ENCODE assay signal across 8 mouse cellular contexts in genomic region chr11:6290883-6291282, GRCm38 (mm10). TPM values are rescaled to one million over a fixed set of nuclear protein-coding genes. Genes with fewer than 3 reads are reported as not detected.
DNase-seq lines count a peak whose midpoint lies in the region; ATAC-seq and TF ChIP-seq lines count a peak whose summit lies in the region.

No protein-coding gene starts in this region.

- no peaks in the 10 kb centered on the region; the same call in none of the 2 replicates for H3K4me1 ChIP-seq in testis, adult 2 months (ENCODE audit: control insufficient read depth, insufficient read depth, low read length)
- H3K4me1 ChIP-seq in limb, embryonic 12.5 days (replicated peaks): peaks cover 4% of the 10 kb centered on the region; the same call in 1 of the 2 replicates
- H3K4me1 ChIP-seq in small intestine, adult 2 months (ENCODE audit: control insufficient read depth, insufficient read depth, insufficient read length, low read length): no peaks in the 10 kb centered on the region; the same call in 1 of the 2 replicates

- ATAC-seq in limb, embryonic 12.5 days (ENCODE audit: insufficient number of reproducible peaks, insufficient read depth, low FRiP score, low TSS enrichment, low read depth): no peak

- peak; percentile 52 for DNase-seq in cerebellum, adult 9-11 months
- DNase-seq in cerebellum, postnatal 10 days: no peak
- DNase-seq in testis, postnatal 10 days (ENCODE audit: low spot score): no peak
- no peak for DNase-seq in layer of hippocampus, adult 8-10 months (ENCODE audit: low spot score in 2 of 2)
- no peak for DNase-seq in embryo, embryonic 10 days (ENCODE audit: low spot score)

- H3K4me3 ChIP-seq in testis, adult 2 months (ENCODE audit: control insufficient read depth, low read depth, low read length): peak overlapping the region; percentile 96
- peak overlapping the region; percentile 76 for H3K4me3 ChIP-seq in limb, embryonic 12.5 days (replicated peaks)
- H3K4me3 ChIP-seq in small intestine, adult 2 months (ENCODE audit: low read depth, low read length): peak overlapping the region; percentile 87

- WGBS in limb, embryonic 12.5 days: 30% methylated on average over 3 of the region's 3 CpGs
- 38% methylated on average over 3 of the region's 3 CpGs for WGBS in small intestine, adult 2 months

- H3K36me3 ChIP-seq in testis, adult 2 months (ENCODE audit: control insufficient read depth, insufficient read depth, low read length): no peaks in the 10 kb centered on the region
- H3K36me3 ChIP-seq in limb, embryonic 12.5 days: no peaks in the 10 kb centered on the region
- H3K36me3 ChIP-seq in small intestine, adult 2 months (ENCODE audit: control insufficient read depth, insufficient read depth, low read length): peaks cover under 1% of the 10 kb centered on the region; the same call in 1 of the 2 replicates

- H3K9ac ChIP-seq in limb, embryonic 12.5 days (replicated peaks): peak overlapping the region; percentile 62

- no peaks in the 10 kb centered on the region for H3K9me3 ChIP-seq in limb, embryonic 12.5 days

- H3K27ac ChIP-seq in testis, adult 2 months (ENCODE audit: control insufficient read depth, insufficient read depth, low read depth, low read length): peak overlapping the region; percentile 87
- H3K27ac ChIP-seq in limb, embryonic 12.5 days: peak overlapping the region; percentile 81
- H3K27ac ChIP-seq in small intestine, adult 2 months (ENCODE audit: insufficient read depth, low read depth, low read length): peak overlapping the region; percentile 97

- H3K27me3 ChIP-seq in testis, adult 2 months (ENCODE audit: control insufficient read depth, insufficient read depth, low read length): no peaks in the 10 kb centered on the region
- no peaks in the 10 kb centered on the region for H3K27me3 ChIP-seq in limb, embryonic 12.5 days
- H3K27me3 ChIP-seq in small intestine, adult 2 months (ENCODE audit: control insufficient read depth, insufficient read depth, low read length): no peaks in the 10 kb centered on the region

- TF ChIP-seq CTCF in testis, adult 2 months (IDR thresholded peaks at IDR 0.05; ENCODE audit: control insufficient read depth, insufficient read depth, insufficient replicate concordance, low read depth, low read length): no peak
- no peak for TF ChIP-seq CTCF in small intestine, adult 2 months (IDR thresholded peaks at IDR 0.05; ENCODE audit: extremely low read depth, insufficient read length, insufficient replicate concordance, low read depth, low read length)

- no peak for TF ChIP-seq POLR2A in testis, adult 2 months (IDR thresholded peaks at IDR 0.05; ENCODE audit: control insufficient read depth, low read depth, low read length)
- TF ChIP-seq POLR2A in small intestine, adult 2 months (IDR thresholded peaks at IDR 0.05; ENCODE audit: low read depth, low read length): no peak

- peak overlapping the region; percentile 83 for H3K4me2 ChIP-seq in limb, embryonic 12.5 days

RNA-seq across cellular contexts. Expression of gene Ogdh, which starts 0.6 kb away (rescaled TPM):
- 87.1 and 90.1 TPM in 2 replicates for polyA plus RNA-seq in testis, adult 2 months (2012; rRNA removed)
- 94.0 and 96.8 TPM in 2 replicates for polyA plus RNA-seq in limb, embryonic 12.5 days (2016; fragmentation: Nextera tagmentation; extraction: Ambion mirVana)
- polyA plus RNA-seq in small intestine, adult 2 months (2012; rRNA removed): 164 and 346 TPM in 2 replicates
- total RNA-seq in layer of hippocampus, adult 8-10 months (2022): 100 to 1,000 TPM; 218 to 238 (median 227) TPM

RNA-seq across cellular contexts. Expression of gene Tmed4, which starts 16.2 kb away (rescaled TPM):
- 92.6 and 102 TPM in 2 replicates for polyA plus RNA-seq in testis, adult 2 months (2012; rRNA removed)
- polyA plus RNA-seq in limb, embryonic 12.5 days (2016; fragmentation: Nextera tagmentation; extraction: Ambion mirVana): 106 and 112 TPM in 2 replicates
- polyA plus RNA-seq in small intestine, adult 2 months (2012; rRNA removed): 103 and 182 TPM in 2 replicates
- 100 to 1,000 TPM in 2 of 4 experiments, 10 to 100 TPM in 2; 96.3 to 107 (median 101) TPM for total RNA-seq in layer of hippocampus, adult 8-10 months (2022)

RNA-seq across cellular contexts. Expression of gene Ddx56, which starts 23.3 kb away (rescaled TPM):
- 30.8 and 31.3 TPM in 2 replicates for polyA plus RNA-seq in testis, adult 2 months (2012; rRNA removed)
- 108 and 112 TPM in 2 replicates for polyA plus RNA-seq in limb, embryonic 12.5 days (2016; fragmentation: Nextera tagmentation; extraction: Ambion mirVana)
- 11.1 and 12.4 TPM in 2 replicates for polyA plus RNA-seq in small intestine, adult 2 months (2012; rRNA removed)
- 10 to 100 TPM; 45.9 to 52.9 (median 47.5) TPM for total RNA-seq in layer of hippocampus, adult 8-10 months (2022)
